Mouse (Mus musculus): ENCODE measurements around the gene Amdhd2.
A peak's percentile ranks its signal among the peaks of the same experiment; 100 is the strongest.

Amdhd2 gene

GRCm38 (mm10) chr17:24163176-24163962 is at the start of gene Amdhd2:
Gene Amdhd2, minus strand, starts transcription at chr17:24163766.
- peak; percentile 87 to 97 for DNase-seq (ENCODE audit: low spot score in 2 of 2)

- no peak for DNase-seq (ENCODE audit: low spot score in 2 of 2)
These were observed 49.6 kb upstream of the Amdhd2 start for GRCm38 (mm10) chr17:24213186-24213585.

- DNase-seq (ENCODE audit: low spot score in 2 of 2): no peak
These were observed 49.0 kb upstream of the Amdhd2 start for GRCm38 (mm10) chr17:24212441-24213018.

GRCm38 (mm10) chr17:24211631-24212440 is 48.3 kb upstream of the Amdhd2 start:
- DNase-seq (ENCODE audit: low spot score in 2 of 2): no peak

GRCm38 (mm10) chr17:24210591-24210990 is 47.0 kb upstream of the Amdhd2 start:
- DNase-seq (ENCODE audit: low spot score in 2 of 2): no peak

GRCm38 (mm10) chr17:24209916-24210240 is 46.3 kb upstream of the Amdhd2 start:
- no peak for DNase-seq (ENCODE audit: low spot score in 2 of 2)

- DNase-seq (ENCODE audit: low spot score in 2 of 2): peak; percentile 33 to 87
These were observed 45.7 kb upstream of the Amdhd2 start, which contains the start of gene Ntn3 for GRCm38 (mm10) chr17:24209043-24209915. Gene Ntn3, minus strand, starts transcription at chr17:24209531.

GRCm38 (mm10) chr17:24208641-24209042 is 45.1 kb upstream of the Amdhd2 start:
- peak in 1 of 2 experiments; percentile 76 for DNase-seq (ENCODE audit: low spot score in 2 of 2)

- DNase-seq (ENCODE audit: low spot score in 2 of 2): no peak
These were observed 44.4 kb upstream of the Amdhd2 start for GRCm38 (mm10) chr17:24207768-24208640.

- peak; percentile 65 to 83 for DNase-seq (ENCODE audit: low spot score in 2 of 2)
These were observed 43.1 kb upstream of the Amdhd2 start for GRCm38 (mm10) chr17:24206451-24207351.

- peak in 1 of 2 experiments; percentile 70 for DNase-seq (ENCODE audit: low spot score in 2 of 2)
These were observed 42.4 kb upstream of the Amdhd2 start for GRCm38 (mm10) chr17:24205908-24206361.

- DNase-seq (ENCODE audit: low spot score in 2 of 2): peak; percentile 83 to 90
These were observed 41.8 kb upstream of the Amdhd2 start, which contains the start of gene Tbc1d24 for GRCm38 (mm10) chr17:24205284-24205888. Gene Tbc1d24, minus strand, starts transcription at chr17:24205562.

- no peak for DNase-seq (ENCODE audit: low spot score in 2 of 2)
These were observed 41.3 kb upstream of the Amdhd2 start for GRCm38 (mm10) chr17:24204846-24205245.

- DNase-seq (ENCODE audit: low spot score in 2 of 2): no peak
These were observed 40.3 kb upstream of the Amdhd2 start for GRCm38 (mm10) chr17:24203611-24204534.

- peak in 1 of 2 experiments; percentile 65 for DNase-seq (ENCODE audit: low spot score in 2 of 2)
These were observed 39.5 kb upstream of the Amdhd2 start for GRCm38 (mm10) chr17:24203068-24203467.

- no peak for DNase-seq (ENCODE audit: low spot score in 2 of 2)
These were observed 37.5 kb upstream of the Amdhd2 start for GRCm38 (mm10) chr17:24201092-24201491.

- no peak for DNase-seq (ENCODE audit: low spot score in 2 of 2)
These were observed 36.2 kb upstream of the Amdhd2 start for GRCm38 (mm10) chr17:24199741-24200140.

- peak in 1 of 2 experiments; percentile 16 for DNase-seq (ENCODE audit: low spot score in 2 of 2)
These were observed 35.7 kb upstream of the Amdhd2 start for GRCm38 (mm10) chr17:24199252-24199651.
